Mouse (Mus musculus): ENCODE measurements at regions not wholly inside any gene's neighbourhood (a gene's known extent, or its start where the extent isn't known, plus 50 kb on each side); places are given as distances from the start of the nearest gene placed in this dataset.
"Not testable (repeated sequence)": the region's sequence is repeated elsewhere in the genome, so short reads cannot be mapped to it uniquely, and the experiment has no call there.

DNA sequence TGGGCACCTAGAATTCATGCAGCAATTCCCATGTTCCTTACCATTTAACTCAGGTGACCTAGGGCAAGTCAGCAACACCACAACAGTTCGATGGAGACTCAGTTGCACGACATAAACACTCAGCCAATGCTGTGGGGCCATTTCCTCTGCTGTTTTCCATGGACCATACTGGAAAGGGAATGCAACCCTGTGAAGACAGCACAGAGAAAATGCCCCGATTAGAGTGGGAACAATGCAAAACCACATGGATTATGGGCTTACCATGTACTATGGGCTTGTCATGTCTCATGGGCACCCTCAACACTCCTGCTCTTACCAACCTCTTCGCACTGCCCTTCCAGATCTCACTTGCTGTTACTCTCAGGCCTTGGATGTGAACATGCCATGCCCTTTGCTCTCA lies 207.6 kb downstream of the Snurf start:
- DNase-seq (ENCODE audit: low spot score in 2 of 2) = not testable (repeated sequence)

GRCm38 (mm10) chr7:59769749-59770148 lies 235.1 kb downstream of the Snurf start:
- DNase-seq (ENCODE audit: low spot score in 2 of 2) = peak in 1 of 2 experiments; percentile 12

DNA sequence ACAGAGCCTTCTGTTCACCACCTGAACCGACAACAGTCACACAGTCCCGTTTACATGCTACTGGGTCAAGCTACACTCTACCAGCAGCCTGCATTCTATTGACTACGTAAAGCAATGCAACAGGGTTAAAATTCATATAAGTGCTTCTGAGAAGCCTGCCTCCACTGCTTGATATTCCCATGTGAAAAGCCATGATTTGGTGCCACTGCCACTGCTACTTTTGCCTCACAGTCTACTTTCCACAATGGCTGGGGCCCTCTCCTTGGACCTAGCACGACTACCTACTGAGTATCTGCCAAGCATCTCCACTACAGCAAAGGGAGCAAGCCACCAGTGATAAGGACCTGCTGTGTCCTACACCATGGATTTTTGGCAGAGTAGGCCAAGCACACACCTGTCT lies 236.2 kb downstream of the Snurf start:
- peak; percentile 16 to 21 for DNase-seq (ENCODE audit: low spot score in 2 of 2)

DNA sequence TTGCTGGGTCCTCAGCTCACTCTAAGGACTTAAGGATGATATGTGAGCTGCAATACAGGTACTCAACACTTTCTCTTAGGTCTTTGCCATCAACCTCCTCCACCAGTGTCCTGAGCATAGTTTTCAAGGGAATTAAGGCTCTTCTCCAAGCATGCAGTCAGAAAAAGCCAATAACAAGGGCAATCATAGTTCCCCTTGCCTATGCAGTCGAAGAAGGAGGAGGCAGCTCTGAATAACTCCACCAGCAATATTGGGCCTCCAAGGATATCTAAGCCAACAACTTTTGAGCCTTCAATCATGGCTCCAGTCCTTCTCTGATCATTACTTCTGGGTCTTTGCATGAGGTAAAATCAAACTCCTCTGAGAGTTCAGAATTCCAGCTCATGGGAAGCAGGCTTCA lies 237.5 kb downstream of the Snurf start:
- not testable (repeated sequence) for DNase-seq (ENCODE audit: low spot score in 2 of 2)

Measured in right cerebral cortex, postnatal 10 days (tissue).